Mouse (Mus musculus) lung, adult 10 weeks (tissue): ENCODE data around the gene Limk2. TPM values are rescaled to one million over a fixed set of nuclear protein-coding genes. Genes with fewer than 3 reads are reported as not detected.

Experiments used
- polyA plus RNA-seq: library from polyadenylated mRNA; stranded (reverse); fragments of 350-450 nt; fragmentation: Illumina TruSeq; extraction: RNeasy Lipid Tissue Mini Kit (QIAGEN cat#74804); gene quantifications from one replicate; pipeline ENCODE4 v1.2.3, GENCODE M21; 2014; ENCODE audit warnings: low read depth, low replicate concordance; ENCODE audit not compliant: insufficient read depth

Gene Limk2
- 28.3 TPM for polyA plus RNA-seq

DNA sequence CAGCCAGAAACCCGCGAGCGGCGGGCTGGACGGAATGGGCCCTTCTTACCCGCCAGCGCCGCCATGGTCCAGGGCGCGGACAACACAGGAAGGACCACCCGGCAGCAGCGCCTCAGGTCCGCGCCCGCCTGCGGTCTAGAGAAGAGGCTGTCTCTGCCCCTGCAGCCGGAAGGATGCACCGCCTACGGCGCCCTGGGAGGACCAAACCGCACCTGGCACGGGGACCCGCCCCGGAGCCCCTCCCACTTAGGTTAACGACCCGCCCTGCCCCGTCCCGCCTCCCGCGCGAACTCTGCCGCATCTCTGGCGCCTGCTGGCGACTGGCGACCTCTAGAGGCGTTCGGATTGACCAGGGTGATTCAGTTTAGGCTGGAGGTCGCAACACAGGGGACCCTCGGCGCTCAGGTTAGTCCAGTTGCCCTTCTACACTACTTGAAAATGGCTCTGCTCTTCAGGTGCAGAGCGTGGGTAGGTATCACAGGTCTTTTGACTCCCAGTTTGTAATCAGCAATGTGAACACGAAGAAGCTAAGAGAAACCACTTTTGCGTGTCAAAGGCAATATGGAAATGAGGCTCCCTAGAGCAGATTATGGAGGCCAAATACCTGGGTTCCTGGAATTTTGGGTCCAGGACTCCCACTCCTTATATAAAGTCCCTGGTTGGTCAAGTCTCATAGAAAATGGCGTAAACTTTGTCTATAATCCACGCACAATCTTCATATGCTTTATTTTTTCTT, at the start of gene Limk2:
TSS of gene Limk2 (minus strand) at position 193 of the 736 bp plus-strand sequence.

DNA sequence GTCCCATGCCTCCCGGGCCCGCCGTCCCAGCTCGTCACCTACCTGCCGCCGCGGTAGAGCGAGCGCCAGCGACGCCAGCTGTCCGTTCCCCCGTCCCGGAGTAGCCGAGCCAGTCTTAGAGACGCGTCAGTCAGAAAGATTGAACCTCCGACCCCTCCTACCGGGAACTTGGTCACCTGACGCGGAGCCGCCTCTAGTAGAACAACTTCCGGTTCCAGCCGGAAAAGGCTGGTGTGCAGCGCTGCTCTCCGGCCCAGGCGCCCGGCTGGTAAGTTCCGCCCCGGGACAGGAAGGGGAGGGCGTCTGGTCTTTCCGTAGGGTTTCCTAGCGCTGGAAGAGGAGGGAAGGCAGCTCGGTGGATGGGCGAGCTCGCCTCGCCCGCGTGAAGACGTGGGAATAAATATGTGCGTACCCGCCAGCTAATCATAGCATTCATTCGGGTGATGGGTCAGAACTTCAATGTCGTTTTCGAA, 43.2 kb upstream of the Limk2 start, which contains the start of gene Rnf185:
TSS of gene Rnf185 (minus strand) at position 197 of the 473 bp plus-strand sequence.

DNA sequence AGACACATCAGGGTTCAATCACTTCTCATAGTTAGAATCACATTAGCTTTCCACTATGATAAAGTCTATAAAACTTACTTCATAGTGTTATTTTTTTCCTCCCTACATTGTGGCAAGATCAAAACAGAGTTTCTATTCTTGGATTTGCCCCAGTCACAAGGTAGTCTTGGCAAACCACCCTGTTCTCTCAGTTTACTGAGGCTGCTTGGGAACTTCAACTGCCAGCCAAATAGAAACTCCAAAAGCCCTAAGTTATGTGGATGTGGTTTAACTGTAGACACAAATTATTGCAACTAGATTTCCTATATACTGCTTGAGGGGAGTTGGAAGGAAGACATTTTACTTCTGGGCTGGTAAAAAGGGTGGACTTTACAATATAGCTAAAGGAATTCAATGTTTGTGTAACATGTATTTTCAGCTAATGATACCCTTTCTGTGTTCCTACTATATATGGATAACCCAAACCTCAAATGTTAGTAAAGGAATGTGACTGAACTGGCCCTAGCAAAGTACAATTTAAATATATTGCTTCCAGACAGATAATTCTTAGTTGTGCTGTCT, 79.0 kb downstream of the Limk2 start, which contains the start of gene Pik3ip1:
TSS of gene Pik3ip1 (plus strand) at position 511 of the 561 bp plus-strand sequence.

Other genes with a start within 250 kb of the Limk2 start
- gene Sfi1, start 215.7 kb downstream of the Limk2 start, polyA plus RNA-seq, result 7.1 TPM
- 19.7 TPM for gene Eif4enif1, start 206.8 kb downstream of the Limk2 start, polyA plus RNA-seq
- gene Drg1, start 142.8 kb downstream of the Limk2 start, polyA plus RNA-seq, result 72.2 TPM
- gene Patz1, start 120.3 kb downstream of the Limk2 start, polyA plus RNA-seq, result 17.5 TPM
- 14.1 TPM for gene Pik3ip1, start 78.8 kb downstream of the Limk2 start, polyA plus RNA-seq
- gene Rnf185, start 43.2 kb upstream of the Limk2 start, polyA plus RNA-seq, result 20.2 TPM
- 0.38 TPM for gene Pla2g3, start 79.1 kb upstream of the Limk2 start, polyA plus RNA-seq
- gene Inpp5j, start 95.6 kb upstream of the Limk2 start, polyA plus RNA-seq, result 0.55 TPM
- 131 TPM for gene Selenom, start 105.5 kb upstream of the Limk2 start, polyA plus RNA-seq
- gene Smtn, start 131.4 kb upstream of the Limk2 start, polyA plus RNA-seq, result 24.2 TPM
- gene Morc2a, start 240.0 kb upstream of the Limk2 start, polyA plus RNA-seq, result 6.9 TPM